Mouse (Mus musculus): ENCODE data around the gene Hoxb1. TPM values are rescaled to one million over a fixed set of nuclear protein-coding genes. Genes with fewer than 3 reads are reported as not detected.

Hoxb1 gene
- polyA plus RNA-seq, 1 experiment from 2014 or later, result 0.09 TPM

DNA sequence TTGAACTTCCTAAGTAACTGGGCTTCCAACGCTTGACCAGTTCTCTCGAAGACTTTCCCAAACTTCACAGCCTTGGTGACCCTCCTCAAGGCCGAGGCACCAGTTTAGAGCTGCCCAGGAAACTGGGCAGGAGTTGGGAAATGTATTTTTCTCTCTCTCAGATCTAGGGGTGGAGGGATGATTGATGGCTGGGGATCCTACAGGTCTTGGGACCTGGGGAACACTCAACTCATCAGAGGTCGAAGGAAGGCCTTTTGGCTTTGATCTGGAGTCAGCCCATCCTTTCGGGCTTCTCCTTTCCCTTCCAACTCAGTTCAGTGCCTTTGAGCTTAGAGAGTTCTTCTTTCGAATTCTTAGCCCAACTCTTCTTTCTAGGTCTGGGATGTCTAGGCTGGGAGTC lies 1.6 kb downstream of the Hoxb1 start:
- Histone ChIP-seq H3K9ac (ENCODE audit: low read length) (no peak overlapping the region), H3K4me1 (ENCODE audit: control insufficient read depth in 2 of 2, insufficient read depth in 2 of 2, low read length in 2 of 2) (no peaks in the 10 kb centered on the region; a peak in 1 of 4 replicates), H3K27me3 (ENCODE audit: control insufficient read depth, insufficient read depth, low read length) (peaks cover 97% of the 10 kb centered on the region), H3K27ac (replicated peaks in 1 of 2; ENCODE audit: control insufficient read depth in 1 of 2, insufficient read depth in 1 of 2, low read depth in 2 of 2, low read length in 2 of 2) (no peak overlapping the region), H3K9me3 (ENCODE audit: control insufficient read depth, low read length) (peaks cover 5% of the 10 kb centered on the region; the same call in 1 of the 2 replicates), H3K36me3 (ENCODE audit: control insufficient read depth, insufficient read depth, low read length) (no peaks in the 10 kb centered on the region), H3K4me2 (ENCODE audit: low read length) (no peak overlapping the region), H3K4me3 (ENCODE audit: control insufficient read depth in 1 of 2, insufficient read depth in 1 of 2, low read depth in 1 of 2, low read length in 2 of 2) (no peak overlapping the region)
- WGBS, result 31% methylated on average over 6 of the region's 6 CpGs
- no peak for ATAC-seq (ENCODE audit: insufficient number of reproducible peaks, insufficient read depth, low FRiP score, low read depth)

DNA sequence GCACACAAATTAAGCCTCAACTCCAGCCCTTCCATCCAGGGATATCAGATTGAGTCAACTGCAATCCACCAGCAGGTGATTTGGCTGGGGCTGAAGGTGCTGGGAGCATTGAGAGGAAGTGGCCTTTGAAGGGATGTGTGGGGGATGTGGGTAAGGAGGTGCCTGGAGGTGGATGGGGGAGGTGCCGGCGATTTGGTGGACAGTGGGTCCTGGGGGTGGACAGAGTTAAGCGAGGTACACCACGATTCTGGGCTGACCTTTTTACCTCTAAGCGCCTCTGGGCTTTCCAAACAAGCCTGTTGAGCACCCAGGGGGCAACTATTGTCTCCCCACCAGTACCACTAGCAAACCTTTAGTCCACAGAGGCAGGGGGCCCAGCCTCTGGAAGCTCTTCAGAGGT lies 3.1 kb downstream of the Hoxb1 start:
- H3K4me3 ChIP-seq (ENCODE audit: control insufficient read depth in 1 of 2, insufficient read depth in 1 of 2, low read depth in 1 of 2, low read length in 2 of 2), result no peak overlapping the region
- H3K4me2 ChIP-seq (ENCODE audit: low read length), result no peak overlapping the region
- no peak for ATAC-seq (ENCODE audit: insufficient number of reproducible peaks, insufficient read depth, low FRiP score, low read depth)
- H3K9me3 ChIP-seq (ENCODE audit: control insufficient read depth, low read length), result no peaks in the 10 kb centered on the region
- H3K36me3 ChIP-seq (ENCODE audit: control insufficient read depth, insufficient read depth, low read length), result no peaks in the 10 kb centered on the region
- H3K4me1 ChIP-seq (ENCODE audit: control insufficient read depth in 2 of 2, insufficient read depth in 2 of 2, low read length in 2 of 2), result no peaks in the 10 kb centered on the region; a peak in 1 of 4 replicates
- H3K27me3 ChIP-seq (ENCODE audit: control insufficient read depth, insufficient read depth, low read length), result peaks cover 98% of the 10 kb centered on the region
- H3K27ac ChIP-seq (replicated peaks in 1 of 2; ENCODE audit: control insufficient read depth in 1 of 2, insufficient read depth in 1 of 2, low read depth in 2 of 2, low read length in 2 of 2), result no peak overlapping the region
- H3K9ac ChIP-seq (ENCODE audit: low read length), result no peak overlapping the region
- 13% methylated on average over 5 of the region's 5 CpGs for WGBS

DNA sequence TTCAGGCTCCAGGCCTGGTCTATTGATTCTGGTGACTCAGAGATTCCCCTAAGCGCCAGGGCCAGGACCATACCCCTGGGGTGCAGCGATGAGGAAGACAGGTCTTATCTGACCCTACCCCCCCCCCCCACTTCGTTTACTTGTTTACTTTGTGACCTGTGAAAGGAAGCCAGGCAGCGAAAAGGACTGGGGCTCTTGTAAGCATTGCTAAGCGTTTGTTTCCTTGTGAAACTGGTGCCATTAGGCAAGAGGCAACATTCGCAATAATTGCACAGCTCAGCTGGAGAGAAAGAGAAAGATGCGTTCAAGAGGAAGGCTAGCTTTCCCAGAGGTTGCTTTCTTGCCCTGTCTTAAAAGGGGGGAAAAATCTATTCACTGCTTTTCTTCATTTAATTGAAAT lies 3.6 kb downstream of the Hoxb1 start:
- Histone ChIP-seq H3K9ac (ENCODE audit: low read length) (no peak overlapping the region), H3K27me3 (ENCODE audit: control insufficient read depth, insufficient read depth, low read length) (peaks cover 98% of the 10 kb centered on the region), H3K4me3 (ENCODE audit: control insufficient read depth in 1 of 2, insufficient read depth in 1 of 2, low read depth in 1 of 2, low read length in 2 of 2) (no peak overlapping the region), H3K4me1 (ENCODE audit: control insufficient read depth in 2 of 2, insufficient read depth in 2 of 2, low read length in 2 of 2) (no peaks in the 10 kb centered on the region; a peak in 1 of 4 replicates), H3K9me3 (ENCODE audit: control insufficient read depth, low read length) (no peaks in the 10 kb centered on the region), H3K27ac (replicated peaks in 1 of 2; ENCODE audit: control insufficient read depth in 1 of 2, insufficient read depth in 1 of 2, low read depth in 2 of 2, low read length in 2 of 2) (no peak overlapping the region), H3K36me3 (ENCODE audit: control insufficient read depth, insufficient read depth, low read length) (no peaks in the 10 kb centered on the region), H3K4me2 (ENCODE audit: low read length) (no peak overlapping the region)
- 25% methylated on average over 7 of the region's 7 CpGs for WGBS
- ATAC-seq (ENCODE audit: insufficient number of reproducible peaks, insufficient read depth, low FRiP score, low read depth), result no peak

GRCm38 (mm10) chr11:96371726-96372125 lies 6.2 kb downstream of the Hoxb1 start:
- Histone ChIP-seq H3K4me1 (ENCODE audit: control insufficient read depth in 2 of 2, insufficient read depth in 2 of 2, low read length in 2 of 2) (no peaks in the 10 kb centered on the region), H3K36me3 (ENCODE audit: control insufficient read depth, insufficient read depth, low read length) (no peaks in the 10 kb centered on the region), H3K9ac (ENCODE audit: low read length) (no peak overlapping the region), H3K27me3 (ENCODE audit: control insufficient read depth, insufficient read depth, low read length) (peaks cover 98% of the 10 kb centered on the region), H3K4me2 (ENCODE audit: low read length) (no peak overlapping the region), H3K27ac (replicated peaks in 1 of 2; ENCODE audit: control insufficient read depth in 1 of 2, insufficient read depth in 1 of 2, low read depth in 2 of 2, low read length in 2 of 2) (no peak overlapping the region), H3K4me3 (ENCODE audit: control insufficient read depth in 1 of 2, insufficient read depth in 1 of 2, low read depth in 1 of 2, low read length in 2 of 2) (no peak overlapping the region), H3K9me3 (ENCODE audit: control insufficient read depth, low read length) (no peaks in the 10 kb centered on the region)
- ATAC-seq (ENCODE audit: insufficient number of reproducible peaks, insufficient read depth, low FRiP score, low read depth), result no peak
- 35% methylated on average over 3 of the region's 3 CpGs for WGBS

DNA sequence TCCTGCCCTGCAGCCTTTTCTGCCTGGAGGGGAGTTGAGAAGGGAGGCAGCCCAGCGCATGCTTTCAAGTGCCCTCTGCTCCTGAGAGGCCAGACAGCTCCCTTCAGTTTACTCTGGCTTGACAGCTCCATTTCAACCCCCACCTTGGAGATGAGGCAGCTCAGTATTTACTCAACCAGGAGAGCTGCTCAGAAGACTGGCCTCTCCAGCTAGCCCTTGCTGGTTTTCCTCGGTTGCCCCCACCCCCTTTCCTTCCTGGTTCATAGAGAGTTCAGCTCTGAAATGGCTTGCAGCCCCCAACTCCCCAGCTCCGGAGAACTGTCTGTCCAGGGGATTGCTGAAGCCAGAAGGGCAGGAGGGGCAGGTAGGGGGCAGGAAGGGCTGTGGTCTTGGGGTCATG lies 7.0 kb downstream of the Hoxb1 start:
- H3K4me3 ChIP-seq (ENCODE audit: control insufficient read depth in 1 of 2, insufficient read depth in 1 of 2, low read depth in 1 of 2, low read length in 2 of 2), result no peak overlapping the region
- H3K4me1 ChIP-seq (ENCODE audit: control insufficient read depth in 2 of 2, insufficient read depth in 2 of 2, low read length in 2 of 2), result no peaks in the 10 kb centered on the region
- H3K4me2 ChIP-seq (ENCODE audit: low read length), result no peak overlapping the region
- no peaks in the 10 kb centered on the region for H3K9me3 ChIP-seq (ENCODE audit: control insufficient read depth, low read length)
- no peak for ATAC-seq (ENCODE audit: insufficient number of reproducible peaks, insufficient read depth, low FRiP score, low read depth)
- 14% methylated on average over 3 of the region's 3 CpGs for WGBS
- no peak overlapping the region for H3K27ac ChIP-seq (replicated peaks in 1 of 2; ENCODE audit: control insufficient read depth in 1 of 2, insufficient read depth in 1 of 2, low read depth in 2 of 2, low read length in 2 of 2)
- peaks cover 98% of the 10 kb centered on the region for H3K27me3 ChIP-seq (ENCODE audit: control insufficient read depth, insufficient read depth, low read length)
- no peaks in the 10 kb centered on the region for H3K36me3 ChIP-seq (ENCODE audit: control insufficient read depth, insufficient read depth, low read length)
- no peak overlapping the region for H3K9ac ChIP-seq (ENCODE audit: low read length)

GRCm38 (mm10) chr11:96374810-96375209 lies 9.3 kb downstream of the Hoxb1 start:
- no peak overlapping the region for H3K27ac ChIP-seq (replicated peaks in 1 of 2; ENCODE audit: control insufficient read depth in 1 of 2, insufficient read depth in 1 of 2, low read depth in 2 of 2, low read length in 2 of 2)
- no peak overlapping the region for H3K9ac ChIP-seq (ENCODE audit: low read length)
- H3K4me2 ChIP-seq (ENCODE audit: low read length), result no peak overlapping the region
- no peak overlapping the region for H3K4me3 ChIP-seq (ENCODE audit: control insufficient read depth in 1 of 2, insufficient read depth in 1 of 2, low read depth in 1 of 2, low read length in 2 of 2)
- H3K36me3 ChIP-seq (ENCODE audit: control insufficient read depth, insufficient read depth, low read length), result no peaks in the 10 kb centered on the region
- 20% methylated on average over 7 of the region's 7 CpGs for WGBS
- no peaks in the 10 kb centered on the region for H3K9me3 ChIP-seq (ENCODE audit: control insufficient read depth, low read length)
- ATAC-seq (ENCODE audit: insufficient number of reproducible peaks, insufficient read depth, low FRiP score, low read depth), result no peak
- no peaks in the 10 kb centered on the region for H3K4me1 ChIP-seq (ENCODE audit: control insufficient read depth in 2 of 2, insufficient read depth in 2 of 2, low read length in 2 of 2)
- peaks cover 85% of the 10 kb centered on the region for H3K27me3 ChIP-seq (ENCODE audit: control insufficient read depth, insufficient read depth, low read length)

- Histone ChIP-seq H3K9me3 (ENCODE audit: control insufficient read depth, low read length) (no peaks in the 10 kb centered on the region), H3K27me3 (ENCODE audit: control insufficient read depth, insufficient read depth, low read length) (peaks cover 66% of the 10 kb centered on the region), H3K9ac (ENCODE audit: low read length) (no peak overlapping the region), H3K36me3 (ENCODE audit: control insufficient read depth, insufficient read depth, low read length) (no peaks in the 10 kb centered on the region), H3K4me2 (ENCODE audit: low read length) (no peak overlapping the region), H3K27ac (replicated peaks in 1 of 2; ENCODE audit: control insufficient read depth in 1 of 2, insufficient read depth in 1 of 2, low read depth in 2 of 2, low read length in 2 of 2) (no peak overlapping the region), H3K4me3 (ENCODE audit: control insufficient read depth in 1 of 2, insufficient read depth in 1 of 2, low read depth in 1 of 2, low read length in 2 of 2) (no peak overlapping the region), H3K4me1 (ENCODE audit: control insufficient read depth in 2 of 2, insufficient read depth in 2 of 2, low read length in 2 of 2) (no peaks in the 10 kb centered on the region; a peak in 1 of 4 replicates)
- 71% methylated on average over 5 of the region's 5 CpGs for WGBS
- no peak for ATAC-seq (ENCODE audit: insufficient number of reproducible peaks, insufficient read depth, low FRiP score, low read depth)
Measured at GRCm38 (mm10) chr11:96383381-96383780, 17.8 kb downstream of the Hoxb1 start.

DNA sequence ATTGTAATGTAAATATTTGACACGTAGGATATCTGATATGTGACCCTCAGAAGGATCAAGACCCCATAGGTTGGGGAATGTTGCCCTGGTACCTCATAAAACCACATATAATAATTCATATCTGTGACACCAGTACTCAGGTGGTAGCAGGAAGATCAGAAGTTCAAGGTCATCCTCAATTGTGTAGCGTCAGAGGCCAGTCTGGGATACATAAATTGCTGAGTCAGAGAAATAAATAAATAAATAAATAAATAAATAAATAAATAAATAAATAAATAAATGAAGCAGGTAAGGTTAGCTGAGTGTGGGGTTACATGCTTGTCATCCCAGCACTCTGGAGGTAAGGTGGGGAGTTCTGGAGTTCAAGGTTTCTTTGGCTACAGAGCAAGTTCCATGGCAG lies 22.1 kb downstream of the Hoxb1 start:
- Histone ChIP-seq H3K27me3 (ENCODE audit: control insufficient read depth, insufficient read depth, low read length) (peaks cover 53% of the 10 kb centered on the region), H3K4me2 (ENCODE audit: low read length) (no peak overlapping the region)
- no peak for ATAC-seq (ENCODE audit: insufficient number of reproducible peaks, insufficient read depth, low FRiP score, low read depth)

More for the DNA sequence above, 22.1 kb downstream of the Hoxb1 start:
- H3K27ac ChIP-seq (replicated peaks in 1 of 2; ENCODE audit: control insufficient read depth in 1 of 2, insufficient read depth in 1 of 2, low read depth in 2 of 2, low read length in 2 of 2), result no peak overlapping the region
- H3K9me3 ChIP-seq (ENCODE audit: control insufficient read depth, low read length), result no peaks in the 10 kb centered on the region
- no peaks in the 10 kb centered on the region for H3K36me3 ChIP-seq (ENCODE audit: control insufficient read depth, insufficient read depth, low read length)
- no peak overlapping the region for H3K4me3 ChIP-seq (ENCODE audit: control insufficient read depth in 1 of 2, insufficient read depth in 1 of 2, low read depth in 1 of 2, low read length in 2 of 2)
- H3K4me1 ChIP-seq (ENCODE audit: control insufficient read depth in 2 of 2, insufficient read depth in 2 of 2, low read length in 2 of 2), result no peaks in the 10 kb centered on the region; a peak in 1 of 4 replicates
- H3K9ac ChIP-seq (ENCODE audit: low read length), result no peak overlapping the region
- 82% methylated on average over 2 of the region's 2 CpGs for WGBS

Measured in heart, embryonic 14.5 days (tissue).